Mouse (Mus musculus) cerebellum, adult 8-10 months (tissue): ENCODE results near the gene Ndn.

Experiments used
- DNase-seq: peaks from one replicate; pipeline ENCODE4 v3.0.0; 2022

Gene Ndn

DNA sequence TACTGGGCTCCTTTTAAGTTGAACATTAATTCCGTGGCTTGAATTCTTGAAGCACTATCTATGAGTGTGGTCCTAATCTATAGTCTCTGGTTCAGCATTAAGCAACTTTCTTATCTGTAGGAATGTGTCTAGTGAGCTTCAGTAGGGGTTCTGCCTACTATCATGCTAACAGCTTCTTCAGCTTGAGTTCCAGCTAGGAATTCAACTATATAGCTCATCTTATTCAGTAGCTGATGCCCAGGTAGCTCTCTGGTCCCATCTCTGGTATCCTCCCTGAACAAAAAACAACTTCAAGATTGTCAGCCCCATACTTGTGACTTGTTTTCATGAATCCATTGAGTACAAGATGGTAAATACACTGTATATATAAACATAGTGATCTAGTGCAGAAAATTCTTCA is at the start of gene Ndn:
Gene Ndn, plus strand, starts transcription at position 301 of the 400 bp plus-strand sequence.
- DNase-seq: no peak

- no peak for DNase-seq
Observed at GRCm38 (mm10) chr7:62302451-62302850, 43.9 kb upstream of the Ndn start.

- no peak for DNase-seq
Observed at GRCm38 (mm10) chr7:62306896-62307614, 39.3 kb upstream of the Ndn start.

DNA sequence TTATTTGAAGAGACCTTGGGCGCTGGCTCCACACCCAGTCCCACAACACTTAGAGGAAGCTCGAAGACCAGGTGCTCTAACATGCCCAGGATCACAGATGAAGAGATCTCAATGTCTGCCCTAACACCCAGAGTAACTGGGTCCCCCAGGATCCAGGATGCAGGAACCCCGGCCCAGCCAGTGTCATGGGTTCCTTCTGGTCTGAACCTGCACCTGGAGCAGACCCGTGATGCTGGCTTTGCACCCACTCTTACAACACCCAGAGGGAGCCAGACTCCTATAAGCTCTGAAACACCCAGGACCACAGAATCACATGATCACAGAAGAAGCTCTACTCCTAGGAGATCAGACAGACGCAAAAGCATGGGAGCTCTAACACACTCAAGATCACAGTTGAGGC is 29.6 kb upstream of the Ndn start:
- DNase-seq: no peak

GRCm38 (mm10) chr7:62345411-62345810 is 958 bp upstream of the Ndn start:
- DNase-seq: no peak

DNA sequence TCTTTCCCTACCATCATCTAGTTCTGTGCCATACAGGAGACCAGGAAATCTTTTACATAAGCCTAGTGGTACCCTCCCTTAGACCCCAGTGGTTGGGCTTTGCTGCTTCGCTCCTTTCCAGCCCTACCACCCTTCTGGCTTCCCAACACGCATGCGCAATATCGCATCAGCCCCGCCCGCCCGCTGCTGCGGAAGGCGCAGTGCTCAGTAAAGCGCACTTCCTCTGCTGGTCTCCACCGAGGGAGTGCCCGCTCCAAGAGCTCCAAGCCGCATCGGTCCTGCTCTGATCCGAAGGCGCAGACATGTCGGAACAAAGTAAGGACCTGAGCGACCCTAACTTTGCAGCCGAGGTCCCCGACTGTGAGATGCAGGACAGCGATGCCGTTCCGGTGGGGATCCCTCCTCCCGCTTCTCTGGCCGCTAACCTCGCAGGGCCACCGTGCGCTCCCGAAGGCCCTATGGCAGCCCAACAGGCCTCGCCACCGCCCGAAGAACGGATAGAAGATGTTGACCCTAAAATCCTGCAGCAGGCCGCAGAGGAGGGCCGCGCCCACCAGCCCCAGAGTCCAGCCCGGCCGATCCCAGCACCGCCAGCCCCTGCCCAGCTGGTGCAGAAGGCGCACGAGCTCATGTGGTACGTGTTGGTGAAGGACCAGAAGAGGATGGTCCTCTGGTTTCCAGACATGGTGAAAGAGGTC is 1.9 kb downstream of the Ndn start:
- peak; percentile 78 for DNase-seq

- DNase-seq: peak; percentile 3
Observed at GRCm38 (mm10) chr7:62348804-62349190, 2.4 kb downstream of the Ndn start.

GRCm38 (mm10) chr7:62351266-62351665 is 4.9 kb downstream of the Ndn start:
- DNase-seq: no peak

DNA sequence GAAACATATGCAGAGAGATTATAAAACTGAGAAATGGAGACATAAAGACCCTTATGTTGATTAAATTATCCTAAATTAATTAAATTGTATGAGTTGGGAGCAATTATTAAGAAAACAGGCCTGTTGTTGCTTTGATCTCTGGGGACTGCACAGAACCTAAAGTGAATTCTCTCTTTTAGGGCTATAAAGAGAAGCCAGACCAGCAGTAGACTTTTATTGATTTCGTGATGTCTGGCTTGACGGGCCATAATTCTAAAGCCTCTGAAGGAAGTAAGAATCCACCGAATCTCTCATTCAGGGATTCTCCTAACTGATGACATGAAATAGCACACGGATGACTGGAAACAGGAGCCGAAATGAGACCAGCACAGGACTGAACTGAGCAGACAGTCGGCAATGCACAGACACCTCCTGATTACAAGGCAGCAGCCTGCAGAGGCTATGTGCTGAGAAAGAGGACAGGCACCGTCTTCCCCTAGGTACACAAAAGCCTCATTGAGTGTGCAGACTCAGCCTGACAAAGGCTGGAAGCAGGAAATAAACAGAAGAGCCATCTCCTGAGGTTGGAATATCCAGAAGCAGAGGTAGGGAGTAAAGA is 18.8 kb downstream of the Ndn start:
- no peak for DNase-seq

DNA sequence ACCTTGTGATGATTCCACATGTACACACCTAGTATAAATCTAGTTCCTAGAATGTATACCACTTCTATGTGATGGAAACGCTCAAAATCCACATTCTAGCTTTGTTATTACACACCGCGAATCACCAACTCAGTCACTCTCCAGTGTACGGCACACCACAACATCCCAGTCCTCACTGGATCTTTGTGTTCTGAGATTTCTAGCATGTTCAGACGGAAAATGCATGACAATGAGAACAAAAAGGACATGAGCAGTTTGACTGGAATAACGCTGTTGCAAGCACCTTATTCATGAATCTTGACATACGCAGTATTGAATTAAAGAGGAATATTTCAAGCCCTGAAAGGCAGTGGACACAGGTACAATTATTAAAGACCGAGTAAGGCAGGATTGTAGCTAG is 20.4 kb downstream of the Ndn start:
- no peak for DNase-seq

- DNase-seq: no peak
Observed at GRCm38 (mm10) chr7:62375658-62376057, 29.3 kb downstream of the Ndn start.

- DNase-seq: no peak
Observed at GRCm38 (mm10) chr7:62376510-62377304, 30.3 kb downstream of the Ndn start, which contains the start of gene Magel2. TSS of gene Magel2 (plus strand) at chr7:62377010.

DNA sequence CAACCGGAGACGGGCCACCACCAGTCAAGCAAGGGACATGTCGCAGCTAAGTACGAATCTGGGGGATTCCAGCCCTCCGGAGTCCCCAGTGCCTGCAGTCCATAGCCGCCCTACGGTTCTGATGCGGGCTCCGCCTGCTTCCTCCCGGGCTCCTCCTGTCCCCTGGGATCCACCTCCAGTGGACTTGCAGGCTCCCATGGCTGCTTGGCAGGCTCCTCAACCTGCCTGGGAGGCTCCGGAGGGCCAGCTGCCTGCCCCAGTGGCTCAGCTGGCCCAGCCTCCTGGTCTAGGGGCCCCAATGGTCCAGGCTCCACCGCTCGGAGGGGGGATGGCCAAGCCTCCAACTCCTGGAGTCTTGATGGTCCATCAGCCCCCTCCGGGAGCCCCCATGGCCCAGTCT is 30.9 kb downstream of the Ndn start:
- no peak for DNase-seq

GRCm38 (mm10) chr7:62378529-62378928 is 32.2 kb downstream of the Ndn start:
- no peak for DNase-seq

DNA sequence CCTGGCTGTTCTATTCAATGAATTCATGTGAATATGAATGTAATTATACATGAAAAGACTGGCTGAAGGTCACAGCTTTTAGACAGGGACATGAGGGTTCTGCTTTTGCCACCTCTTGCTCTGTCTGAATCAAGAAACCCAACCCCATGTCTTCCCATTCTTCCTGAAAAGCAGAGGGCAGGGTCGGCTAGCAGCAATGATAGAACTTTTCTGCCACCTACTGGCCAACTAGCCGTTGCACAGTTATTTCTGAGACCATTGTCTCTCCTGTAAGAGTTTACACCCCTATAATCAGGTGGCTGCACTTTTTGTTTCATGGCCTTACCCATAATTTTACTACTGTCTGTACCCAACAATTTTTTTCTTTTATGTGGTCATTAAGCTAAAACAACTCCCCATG is 36.0 kb downstream of the Ndn start:
- DNase-seq: peak; percentile 23

GRCm38 (mm10) chr7:62388291-62388690 is 41.9 kb downstream of the Ndn start:
- DNase-seq: no peak

DNA sequence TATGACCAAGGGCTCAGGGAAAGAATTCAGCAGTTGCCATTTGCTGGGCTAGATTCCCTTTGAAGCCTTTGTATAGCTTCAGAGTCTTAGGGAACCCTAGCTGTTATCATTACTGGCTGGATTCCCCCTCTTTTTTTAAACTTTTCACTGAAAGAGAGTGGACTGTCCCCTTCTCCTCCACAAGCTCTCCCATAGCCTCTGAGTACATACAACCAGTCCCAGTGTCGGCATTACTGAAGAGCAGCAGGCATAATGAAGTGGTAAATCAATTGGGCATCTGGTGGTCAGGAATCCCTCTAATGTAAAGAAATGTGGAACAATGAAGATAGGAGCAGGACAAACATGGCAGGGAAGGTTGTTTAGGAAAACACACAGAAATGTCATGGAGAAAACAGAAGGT is 45.8 kb downstream of the Ndn start:
- no peak for DNase-seq
